Mouse (Mus musculus) kidney, embryonic 16.5 days (tissue): ENCODE data around the gene Ptprb. TPM values are rescaled to one million over a fixed set of nuclear protein-coding genes. Genes with fewer than 3 reads are reported as not detected.

Source experiments
- ATAC-seq: fragments of 200-750 bp; cut with Nextera tagmentation; 2 replicates; pipeline ENCODE4 v1.8.0; 2017; ENCODE audit warnings: moderate TSS enrichment; ENCODE audit not compliant: low FRiP score, low TSS enrichment
- H3K27ac ChIP-seq: fragments of 300-500 bp; sonication (generic); 2 replicates; pipeline ENCODE4 v1.5.1; 2014; ENCODE audit warnings: low read length
- H3K27me3 ChIP-seq: fragments of 300-500 bp; sonication (generic); 2 replicates; pipeline ENCODE4 v1.6.1; 2014; ENCODE audit warnings: low read length, control low read depth, mixed read lengths; ENCODE audit not compliant: insufficient read depth
- H3K36me3 ChIP-seq: fragments of 300-500 bp; sonication (generic); 2 replicates; pipeline ENCODE4 v1.6.1; 2014; ENCODE audit warnings: low read length, control low read depth, mixed read lengths; ENCODE audit not compliant: insufficient read depth
- H3K4me1 ChIP-seq: fragments of 300-500 bp; sonication (generic); 2 replicates; pipeline ENCODE4 v1.6.1; 2014; ENCODE audit warnings: low read length, control low read depth, mixed read lengths; ENCODE audit not compliant: insufficient read depth
- H3K4me2 ChIP-seq: fragments of 300-500 bp; sonication (generic); replicated peaks from 2 replicates; pipeline ENCODE4 v1.6.1; 2014; ENCODE audit warnings: low read depth, low read length
- H3K4me3 ChIP-seq: fragments of 300-500 bp; sonication (generic); 2 replicates; pipeline ENCODE4 v1.5.1; 2014; ENCODE audit warnings: mild to moderate bottlenecking, low read length
- H3K9ac ChIP-seq: fragments of 300-500 bp; sonication (generic); replicated peaks from 2 replicates; pipeline ENCODE4 v1.6.1; 2014; ENCODE audit warnings: low read length
- H3K9me3 ChIP-seq: fragments of 300-500 bp; sonication (generic); 2 replicates; pipeline ENCODE4 v1.6.1; 2016; ENCODE audit warnings: low read length, control low read depth
- WGBS: fragments of 180-500 bp; shearing (Covaris S2); extraction: QIAGEN DNeasy Blood & Tissue Kit; methylation state at CpG from one replicate; pipeline ENCODE4 v1.1.7; 2014; 5-methylcytosine and 5-hydroxymethylcytosine counted together
- polyA plus RNA-seq: library from polyadenylated mRNA; unstranded; fragments of >200 nt; fragmentation: Nextera tagmentation; extraction: Ambion mirVana; gene quantifications from 2 replicates; pipeline ENCODE4 v1.2.1, GENCODE M21; 2015

Ptprb gene
- polyA plus RNA-seq, 1 experiment from 2014 or later, result 7.0 TPM

- H3K4me3 ChIP-seq, result no peak overlapping the region
- H3K4me2 ChIP-seq, result no peak overlapping the region
- H3K27ac ChIP-seq, result no peak overlapping the region
- no peak overlapping the region for H3K9ac ChIP-seq
- H3K27me3 ChIP-seq, result no peaks in the 10 kb centered on the region
- no peak for ATAC-seq
- H3K4me1 ChIP-seq, result no peaks in the 10 kb centered on the region
- H3K9me3 ChIP-seq, result peaks cover 5% of the 10 kb centered on the region
- no peaks in the 10 kb centered on the region for H3K36me3 ChIP-seq
- 86% methylated on average over 7 of the region's 7 CpGs for WGBS
These were observed 150.9 kb downstream of the Ptprb start for GRCm38 (mm10) chr10:116426176-116426575.

GRCm38 (mm10) chr10:116428026-116428780 is 152.9 kb downstream of the Ptprb start:
- ATAC-seq, result no peak
- H3K9me3 ChIP-seq, result peaks cover 5% of the 10 kb centered on the region
- H3K36me3 ChIP-seq, result no peaks in the 10 kb centered on the region
- WGBS, result 93% methylated on average over 26 of the region's 26 CpGs
- no peak overlapping the region for H3K9ac ChIP-seq
- H3K4me3 ChIP-seq, result no peak overlapping the region
- H3K4me1 ChIP-seq, result no peaks in the 10 kb centered on the region
- no peak overlapping the region for H3K4me2 ChIP-seq
- H3K27ac ChIP-seq, result no peak overlapping the region
- H3K27me3 ChIP-seq, result no peaks in the 10 kb centered on the region

- Histone ChIP-seq H3K27ac (no peak overlapping the region), H3K9me3 (peaks cover 5% of the 10 kb centered on the region; the same call in 1 of the 2 replicates), H3K9ac (no peak overlapping the region), H3K36me3 (no peaks in the 10 kb centered on the region), H3K27me3 (no peaks in the 10 kb centered on the region), H3K4me1 (no peaks in the 10 kb centered on the region), H3K4me2 (no peak overlapping the region), H3K4me3 (no peak overlapping the region)
- WGBS, result 84% methylated on average over 7 of the region's 7 CpGs
- ATAC-seq, result no peak
These were observed 157.1 kb downstream of the Ptprb start for GRCm38 (mm10) chr10:116432421-116432820.

- Histone ChIP-seq H3K4me1 (no peaks in the 10 kb centered on the region), H3K9ac (no peak overlapping the region), H3K4me2 (no peak overlapping the region), H3K27me3 (no peaks in the 10 kb centered on the region), H3K9me3 (peaks cover 16% of the 10 kb centered on the region), H3K4me3 (no peak overlapping the region), H3K36me3 (peaks cover 4% of the 10 kb centered on the region; the same call in 1 of the 2 replicates), H3K27ac (no peak overlapping the region)
- no peak for ATAC-seq
- WGBS, result 83% methylated on average over 12 of the region's 12 CpGs
These were observed 160.1 kb downstream of the Ptprb start for GRCm38 (mm10) chr10:116435455-116435854.

Other genes starting within 250 kb of the Ptprb start
- not detected in 2 replicates for gene 4933416C03Rik, start 161.6 kb upstream of the Ptprb start, polyA plus RNA-seq
- gene Kcnmb4, start 198.4 kb downstream of the Ptprb start, polyA plus RNA-seq, result 4.2 and 5.1 TPM in 2 replicates